Mouse (Mus musculus): ENCODE data around the gene Nab2. TPM values are rescaled to one million over a fixed set of nuclear protein-coding genes. Genes with fewer than 3 reads are reported as not detected.
"Not testable (repeated sequence)": the region's sequence is repeated elsewhere in the genome, so short reads cannot be mapped to it uniquely, and the experiment has no call there.

The Nab2 gene
- total RNA-seq, 2 experiments from 2014 or later: 4.7 to 7.3 TPM

- ATAC-seq (replicated peaks; ENCODE audit: poor library complexity, severe bottlenecking): peak; percentile 81
Measured at GRCm38 (mm10) chr10:127674794-127675522, 6.6 kb upstream of the Nab2 start.

- ATAC-seq (replicated peaks; ENCODE audit: poor library complexity, severe bottlenecking): no peak
Measured at GRCm38 (mm10) chr10:127674046-127674655, 5.8 kb upstream of the Nab2 start.

GRCm38 (mm10) chr10:127671276-127671675 lies 2.9 kb upstream of the Nab2 start:
- ATAC-seq (replicated peaks; ENCODE audit: poor library complexity, severe bottlenecking): no peak

- ATAC-seq (replicated peaks; ENCODE audit: poor library complexity, severe bottlenecking): no peak
Measured at GRCm38 (mm10) chr10:127670185-127670584, 1.8 kb upstream of the Nab2 start.

- ATAC-seq (replicated peaks; ENCODE audit: poor library complexity, severe bottlenecking): no peak
Measured at GRCm38 (mm10) chr10:127669170-127669569, 802 bp upstream of the Nab2 start.

- ATAC-seq (replicated peaks; ENCODE audit: poor library complexity, severe bottlenecking): peak; percentile 40
Measured at GRCm38 (mm10) chr10:127667269-127668092, 887 bp downstream of the Nab2 start.

GRCm38 (mm10) chr10:127666501-127667268 lies 1.7 kb downstream of the Nab2 start, which contains the start of gene Nemp1:
Gene Nemp1, plus strand, starts transcription at chr10:127666901.
- peak; percentile 57 for ATAC-seq (replicated peaks; ENCODE audit: poor library complexity, severe bottlenecking)

- no peak for ATAC-seq (replicated peaks; ENCODE audit: poor library complexity, severe bottlenecking)
Measured at GRCm38 (mm10) chr10:127665366-127666181, 2.8 kb downstream of the Nab2 start.

GRCm38 (mm10) chr10:127664891-127665290 lies 3.5 kb downstream of the Nab2 start:
- no peak for ATAC-seq (replicated peaks; ENCODE audit: poor library complexity, severe bottlenecking)

GRCm38 (mm10) chr10:127664166-127664565 lies 4.2 kb downstream of the Nab2 start:
- ATAC-seq (replicated peaks; ENCODE audit: poor library complexity, severe bottlenecking): no peak

GRCm38 (mm10) chr10:127663590-127663989 lies 4.8 kb downstream of the Nab2 start:
- no peak for ATAC-seq (replicated peaks; ENCODE audit: poor library complexity, severe bottlenecking)

GRCm38 (mm10) chr10:127662666-127663253 lies 5.6 kb downstream of the Nab2 start:
- ATAC-seq (replicated peaks; ENCODE audit: poor library complexity, severe bottlenecking): no peak

- peak; percentile 40 for ATAC-seq (replicated peaks; ENCODE audit: poor library complexity, severe bottlenecking)
Measured at GRCm38 (mm10) chr10:127661915-127662663, 6.3 kb downstream of the Nab2 start.

- ATAC-seq (replicated peaks; ENCODE audit: poor library complexity, severe bottlenecking): no peak
Measured at GRCm38 (mm10) chr10:127661291-127661914, 7.0 kb downstream of the Nab2 start.

GRCm38 (mm10) chr10:127659551-127659950 lies 8.8 kb downstream of the Nab2 start:
- no peak for ATAC-seq (replicated peaks; ENCODE audit: poor library complexity, severe bottlenecking)

- ATAC-seq (replicated peaks; ENCODE audit: poor library complexity, severe bottlenecking): no peak
Measured at GRCm38 (mm10) chr10:127658076-127658475, 10.3 kb downstream of the Nab2 start.

GRCm38 (mm10) chr10:127657617-127658016 lies 10.8 kb downstream of the Nab2 start:
- ATAC-seq (replicated peaks; ENCODE audit: poor library complexity, severe bottlenecking): not testable (repeated sequence)

Data from granulocyte monocyte progenitor cell, adult 5-6 weeks (primary cell).